Comparison of ENCODE assay signal across 9 mouse cellular contexts in the genomic region with DNA sequence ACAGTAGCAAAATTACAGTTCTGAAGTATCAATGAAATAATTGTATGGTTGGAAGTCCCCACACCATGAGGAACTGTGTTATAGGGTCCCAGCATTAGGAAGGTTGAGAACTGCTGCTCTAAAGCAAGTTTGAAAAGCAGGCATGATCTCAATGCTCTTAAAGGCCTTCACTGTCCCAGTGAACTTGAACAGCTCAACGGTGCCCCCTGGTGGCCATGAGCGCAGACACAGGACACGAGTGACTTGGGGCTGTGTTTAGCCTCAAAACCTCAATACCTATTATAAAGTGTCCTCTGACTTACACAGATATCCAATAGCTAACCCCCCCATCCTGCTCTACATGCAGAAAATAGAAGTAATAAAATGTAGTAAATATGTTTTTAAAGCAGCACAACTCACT.
DNase-seq lines count a peak whose midpoint lies in the region; ATAC-seq and TF ChIP-seq lines count a peak whose summit lies in the region.
"Had no signal": no experiment of that assay in that cellular context is flagged by ENCODE, and none has a peak within 500 bp of the region (broad histone marks: within the 10 kb centered on the region; RNA-seq: fewer than 3 reads in every experiment).

No protein-coding gene starts in this region.

- peaks cover 26% of the 10 kb centered on the region for H3K4me1 ChIP-seq in heart, embryonic 15.5 days (replicated peaks)
- H3K4me1 ChIP-seq in liver, embryonic 13.5 days (replicated peaks) = peaks cover 3% of the 10 kb centered on the region
- H3K4me1 ChIP-seq in neural tube, embryonic 12.5 days = no peaks in the 10 kb centered on the region; the same call in 1 of the 2 replicates
- H3K4me1 ChIP-seq in stomach, postnatal 0 days (replicated peaks; ENCODE audit: control insufficient read depth, insufficient read depth) = 0 out of 2 replicates have a peak, but pooled peaks cover 2% of the 10 kb centered on the region

- peak; percentile 97 for TF ChIP-seq CTCF in stomach, postnatal 0 days (IDR thresholded peaks at IDR 0.05; ENCODE audit: low read depth)

- TF ChIP-seq EP300 in stomach, postnatal 0 days (optimal IDR thresholded peaks at IDR 0.05) = no peak

- H3K27ac ChIP-seq in heart, embryonic 15.5 days = no peak overlapping the region
- H3K27ac ChIP-seq in liver, embryonic 13.5 days = no peak overlapping the region
- H3K27ac ChIP-seq in neural tube, embryonic 12.5 days = no peak overlapping the region
- no peak overlapping the region for H3K27ac ChIP-seq in stomach, postnatal 0 days (replicated peaks)

- WGBS in heart, embryonic 15.5 days = 1% methylated on average over 3 of the region's 3 CpGs
- 0% methylated on average over 3 of the region's 3 CpGs for WGBS in liver, embryonic 13.5 days (ENCODE audit: insufficient replicate concordance)
- WGBS in neural tube, embryonic 12.5 days = 1% methylated on average over 3 of the region's 3 CpGs
- 2% methylated on average over 3 of the region's 3 CpGs for WGBS in stomach, postnatal 0 days

- peak; percentile 67 for ATAC-seq in heart, embryonic 15.5 days (replicated peaks; ENCODE audit: insufficient number of reproducible peaks, insufficient read depth, low FRiP score, low read depth)
- ATAC-seq in liver, embryonic 13.5 days (ENCODE audit: low read depth) = peak; percentile 76
- ATAC-seq in neural tube, embryonic 12.5 days (ENCODE audit: low FRiP score, low read depth) = peak; percentile 83
- peak; percentile 87 for ATAC-seq in stomach, postnatal 0 days (ENCODE audit: low FRiP score, low TSS enrichment)

- DNase-seq in CD4-positive, CD25-positive, alpha-beta regulatory T cell, adult 2 months (ENCODE audit: low read depth, low spot score) = peak; percentile 95
- DNase-seq in brain, embryonic 18.5 days (ENCODE audit: low read depth, low spot score) = peak; percentile 54
- peak; percentile 57 for DNase-seq in fibroblast of lung, adult 2 months (ENCODE audit: low read depth)
- peak; percentile 86 for DNase-seq in kidney, postnatal 14 days
- DNase-seq in liver, embryonic 13.5 days = peak; percentile 69
- DNase-seq in stomach, postnatal 0 days (ENCODE audit: low spot score) = peak; percentile 88

- no peak overlapping the region for H3K4me3 ChIP-seq in heart, embryonic 15.5 days
- H3K4me3 ChIP-seq in liver, embryonic 13.5 days (replicated peaks) = no peak overlapping the region
- H3K4me3 ChIP-seq in neural tube, embryonic 12.5 days = no peak overlapping the region
- H3K4me3 ChIP-seq in stomach, postnatal 0 days (ENCODE audit: low read depth, low read length) = no peak overlapping the region
- H3K4me3 ChIP-seq: erythroblast, embryonic 14.5 days had no signal

- no peaks in the 10 kb centered on the region for H3K27me3 ChIP-seq in heart, embryonic 15.5 days
- no peaks in the 10 kb centered on the region for H3K27me3 ChIP-seq in liver, embryonic 13.5 days
- H3K27me3 ChIP-seq in neural tube, embryonic 12.5 days (replicated peaks) = no peaks in the 10 kb centered on the region
- no peaks in the 10 kb centered on the region for H3K27me3 ChIP-seq in stomach, postnatal 0 days (ENCODE audit: control insufficient read depth, insufficient read depth, low read length)

- H3K36me3 ChIP-seq in heart, embryonic 15.5 days = no peaks in the 10 kb centered on the region
- peaks cover 11% of the 10 kb centered on the region; the same call in 1 of the 2 replicates for H3K36me3 ChIP-seq in liver, embryonic 13.5 days
- H3K36me3 ChIP-seq in neural tube, embryonic 12.5 days = no peaks in the 10 kb centered on the region
- H3K36me3 ChIP-seq in stomach, postnatal 0 days (ENCODE audit: control insufficient read depth, insufficient read depth, low read length) = no peaks in the 10 kb centered on the region

- H3K9ac ChIP-seq in heart, embryonic 15.5 days = no peak overlapping the region
- no peak overlapping the region for H3K9ac ChIP-seq in liver, embryonic 13.5 days
- H3K9ac ChIP-seq in neural tube, embryonic 12.5 days = no peak overlapping the region
- no peak overlapping the region for H3K9ac ChIP-seq in stomach, postnatal 0 days (ENCODE audit: low read length)

- H3K4me2 ChIP-seq in heart, embryonic 15.5 days = no peak overlapping the region
- no peak overlapping the region for H3K4me2 ChIP-seq in liver, embryonic 13.5 days
- no peak overlapping the region for H3K4me2 ChIP-seq in neural tube, embryonic 12.5 days (replicated peaks)
- no peak overlapping the region for H3K4me2 ChIP-seq in stomach, postnatal 0 days (replicated peaks; ENCODE audit: low read depth)

- no peaks in the 10 kb centered on the region for H3K9me3 ChIP-seq in heart, embryonic 15.5 days (replicated peaks)
- no peaks in the 10 kb centered on the region for H3K9me3 ChIP-seq in liver, embryonic 13.5 days (replicated peaks)
- no peaks in the 10 kb centered on the region for H3K9me3 ChIP-seq in neural tube, embryonic 12.5 days
- H3K9me3 ChIP-seq in stomach, postnatal 0 days (ENCODE audit: control insufficient read depth, low read length) = no peaks in the 10 kb centered on the region
